Mouse (Mus musculus): ENCODE results near the gene Arhgap17.

The Arhgap17 gene

DNA sequence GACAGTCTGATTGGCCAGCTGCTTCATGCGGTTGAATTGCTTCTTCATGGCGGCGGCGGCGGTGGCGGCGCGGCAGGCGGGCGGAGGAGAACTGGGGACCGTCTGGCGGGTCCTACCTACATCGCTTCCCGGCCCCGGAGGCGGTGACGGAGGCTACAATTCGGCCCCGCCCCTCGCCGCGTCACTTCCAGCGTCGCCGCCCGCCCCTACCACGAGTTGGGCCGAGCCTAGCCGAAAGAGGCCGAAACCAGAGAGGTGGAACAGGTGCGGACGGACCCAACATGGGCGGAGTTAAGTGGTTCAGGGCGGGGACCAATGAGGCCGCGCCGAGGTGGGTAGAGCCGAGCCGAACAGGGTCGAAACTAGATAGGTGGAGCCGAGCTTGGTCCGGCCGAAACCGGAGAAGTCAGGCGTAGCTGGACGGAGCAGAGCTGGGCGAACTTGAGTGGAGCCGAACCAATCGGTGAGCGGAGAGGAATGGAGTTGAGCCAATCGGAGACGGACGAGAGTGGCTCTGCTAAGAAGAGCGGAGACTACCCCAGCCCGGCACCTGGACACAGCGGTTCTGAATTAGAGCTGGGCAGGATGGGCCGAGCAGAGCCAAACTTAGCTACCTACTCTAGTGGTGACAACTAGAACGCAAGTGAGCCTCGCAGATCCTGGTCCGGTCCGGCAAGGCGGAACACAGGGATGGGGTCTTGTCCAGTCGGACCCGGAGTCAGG is at the start of gene Arhgap17, which contains the start of gene Lcmt1:
Gene Arhgap17 (minus strand): TSS at position 157 of the 723 bp plus-strand sequence.
Gene Lcmt1 (plus strand): TSS at position 26 of the 723 bp plus-strand sequence.
- peak; percentile 100 for DNase-seq (ENCODE audit: low read depth, low spot score)

DNA sequence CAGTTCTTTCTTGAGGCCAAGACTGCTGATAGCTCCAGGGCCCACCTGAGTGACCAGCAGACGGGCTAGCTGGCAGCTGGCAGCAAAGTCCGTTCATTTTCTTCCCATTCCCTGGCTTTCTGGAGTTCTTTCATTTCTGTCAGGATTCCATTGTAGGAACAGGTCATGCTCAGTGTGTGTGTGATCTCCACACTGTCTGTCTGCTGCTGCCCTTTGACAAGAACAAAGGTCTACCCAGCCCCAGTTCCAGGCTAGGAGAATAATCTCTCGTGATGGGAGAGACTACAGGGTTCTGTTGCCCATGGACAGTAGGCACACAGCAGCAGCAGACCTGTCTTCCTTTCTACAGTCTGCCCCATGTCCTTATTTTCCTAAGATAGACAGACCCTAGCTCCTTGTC is 47.9 kb upstream of the Arhgap17 start:
- DNase-seq (ENCODE audit: low read depth, low spot score), result no peak

DNA sequence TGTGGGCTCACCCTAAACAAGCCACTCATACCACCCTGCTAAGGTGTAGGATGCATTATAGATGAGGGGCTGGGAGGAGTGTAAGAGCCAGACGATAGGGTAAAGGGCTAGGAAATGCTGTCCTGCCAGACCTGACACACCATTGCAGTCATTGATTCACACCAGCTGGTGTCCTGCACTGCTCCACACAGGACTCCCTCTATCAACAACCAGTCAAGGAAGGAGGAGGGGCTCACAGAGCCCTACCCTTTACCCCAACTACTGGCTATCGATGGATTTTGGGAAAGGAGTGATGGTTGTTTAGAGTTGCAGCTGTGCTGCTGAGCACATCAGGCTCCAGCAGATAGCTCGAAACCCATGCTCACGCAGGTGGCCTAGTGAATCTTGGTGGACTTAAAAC is 47.1 kb upstream of the Arhgap17 start:
- DNase-seq (ENCODE audit: low read depth, low spot score), result no peak

DNA sequence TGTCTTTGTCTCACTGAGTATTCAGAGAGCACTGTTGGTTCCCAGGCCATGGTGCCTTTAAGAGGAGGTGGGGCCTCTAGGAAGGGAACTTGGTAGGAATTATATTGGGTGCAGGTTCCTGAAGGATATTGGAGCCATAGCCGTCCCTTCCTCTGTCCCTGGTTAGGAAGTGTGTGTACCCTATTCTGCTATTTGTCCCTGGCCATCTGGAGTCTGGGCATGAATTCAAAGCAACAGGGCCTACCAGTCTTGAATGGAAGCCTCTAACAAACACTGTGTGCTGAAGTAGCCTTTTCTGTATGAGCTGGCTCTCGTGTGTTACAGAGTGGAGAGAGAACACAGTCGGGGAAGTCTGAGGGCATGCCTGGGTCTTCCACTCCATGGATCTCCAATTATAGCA is 42.4 kb upstream of the Arhgap17 start:
- no peak for DNase-seq (ENCODE audit: low read depth, low spot score)

DNA sequence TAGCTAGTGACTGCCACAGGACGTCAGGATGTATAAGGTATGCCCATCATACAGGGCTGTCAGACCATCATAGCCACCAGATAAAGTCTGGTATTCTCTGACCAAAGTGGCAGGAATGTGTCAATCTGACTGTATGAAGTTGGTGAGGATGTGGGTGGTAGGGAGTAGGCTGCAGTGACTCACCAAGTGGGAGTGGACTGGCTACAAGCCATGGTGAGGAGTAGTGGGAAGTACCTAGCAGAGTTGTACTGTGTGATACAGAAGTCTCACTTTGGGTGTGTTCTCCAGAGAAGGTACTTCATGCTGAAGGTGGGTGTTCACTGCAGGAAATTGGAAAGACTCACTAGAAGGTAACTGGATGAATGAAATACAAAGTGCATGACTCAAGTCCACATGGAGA is 41.4 kb upstream of the Arhgap17 start:
- no peak for DNase-seq (ENCODE audit: low read depth, low spot score)

DNA sequence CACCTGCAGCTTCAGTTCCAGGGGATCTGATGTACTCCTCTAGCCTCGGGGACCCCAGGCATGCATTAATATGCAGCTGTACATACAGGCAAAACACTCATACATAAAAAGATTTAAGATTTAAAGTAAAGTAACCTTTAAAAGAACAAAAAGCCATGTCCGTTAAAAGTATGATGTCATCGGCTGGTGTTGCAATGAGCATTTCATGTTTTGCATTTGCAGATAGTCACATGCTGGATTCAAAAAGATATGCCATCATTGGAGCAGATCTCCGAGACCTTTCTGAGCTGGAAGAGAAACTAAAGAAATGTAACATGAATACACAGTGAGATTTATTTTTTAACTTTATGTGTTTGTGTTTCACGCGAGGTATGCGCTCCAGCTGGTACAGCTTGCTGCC is 40.8 kb upstream of the Arhgap17 start:
- DNase-seq (ENCODE audit: low read depth, low spot score), result no peak

DNA sequence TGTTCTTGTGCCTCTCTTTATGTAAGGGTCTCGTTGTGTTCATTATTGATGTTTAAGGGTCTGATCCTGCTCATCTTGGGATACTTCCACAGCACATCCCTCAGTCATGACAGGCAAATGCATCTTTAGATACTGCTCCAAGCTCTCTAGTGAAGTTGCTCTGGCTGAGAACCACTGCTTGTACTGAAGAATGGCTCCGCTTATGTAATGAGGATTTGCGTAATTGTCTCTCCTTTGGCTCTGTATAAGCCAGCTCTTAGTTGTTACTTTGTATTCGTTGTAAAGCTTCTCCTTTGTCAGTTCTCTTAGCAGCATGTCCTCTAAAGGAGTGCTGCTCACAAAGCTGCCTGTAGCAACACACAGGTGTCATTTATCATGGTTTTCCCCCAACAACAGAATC is 37.3 kb upstream of the Arhgap17 start:
- DNase-seq (ENCODE audit: low read depth, low spot score), result no peak

DNA sequence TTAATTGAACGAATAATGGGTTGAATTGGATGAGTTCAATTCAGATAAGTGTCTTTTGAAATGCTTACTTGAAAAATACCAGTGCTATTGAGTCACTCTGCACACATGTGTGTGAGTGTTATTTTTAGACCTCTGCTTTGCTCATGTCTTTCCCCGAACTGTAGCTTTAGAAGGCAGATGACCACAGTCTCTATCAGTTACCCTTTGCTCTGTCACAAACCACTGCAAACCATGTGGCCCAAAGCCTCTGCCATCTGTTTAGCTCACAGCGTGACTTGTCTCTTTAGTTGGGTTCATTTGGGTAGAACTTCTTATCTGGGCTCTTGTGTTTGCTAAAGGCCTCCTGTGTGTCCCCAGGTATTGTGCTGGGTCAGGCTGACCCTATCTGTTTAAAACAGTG is 35.9 kb upstream of the Arhgap17 start:
- DNase-seq (ENCODE audit: low read depth, low spot score), result no peak

DNA sequence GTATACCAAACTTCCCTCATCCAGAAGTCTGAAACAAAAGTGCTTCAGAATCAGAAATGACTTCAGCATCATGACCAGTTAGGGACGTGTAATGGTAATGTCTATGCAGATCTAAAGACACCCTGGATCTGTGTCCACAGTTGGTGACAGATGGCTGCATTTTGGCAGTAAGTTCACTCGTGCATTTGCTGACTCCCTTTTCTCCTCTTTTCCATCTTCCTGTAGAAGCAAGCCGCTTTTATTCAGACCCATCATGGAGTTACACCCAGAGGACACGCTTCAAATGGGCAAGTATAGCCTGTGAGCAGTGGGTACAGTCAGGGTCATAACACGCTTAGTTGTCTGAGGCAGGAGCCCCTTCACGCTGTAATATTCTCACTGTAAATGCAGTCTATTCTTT is 34.5 kb upstream of the Arhgap17 start:
- DNase-seq (ENCODE audit: low read depth, low spot score), result no peak

DNA sequence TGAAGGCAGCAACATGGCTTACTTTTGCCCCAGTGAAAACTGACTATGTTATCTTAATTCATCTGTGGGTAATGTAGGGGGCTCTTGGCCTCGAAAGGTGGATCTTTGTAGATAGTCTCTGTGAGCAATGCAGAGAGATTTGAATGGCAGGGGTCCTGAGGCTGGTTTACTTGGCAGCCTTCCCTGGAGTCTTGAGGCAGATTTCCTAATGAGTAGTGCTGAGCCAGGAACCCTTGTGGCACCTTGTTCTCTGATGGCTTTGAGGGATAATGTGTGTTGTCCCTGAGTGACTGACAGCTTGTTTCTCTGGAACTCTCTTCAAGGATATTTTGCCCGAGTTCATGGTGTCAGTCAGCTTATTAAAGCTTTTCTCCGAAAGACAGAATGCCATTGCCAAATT is 31.4 kb upstream of the Arhgap17 start:
- DNase-seq (ENCODE audit: low read depth, low spot score), result no peak

DNA sequence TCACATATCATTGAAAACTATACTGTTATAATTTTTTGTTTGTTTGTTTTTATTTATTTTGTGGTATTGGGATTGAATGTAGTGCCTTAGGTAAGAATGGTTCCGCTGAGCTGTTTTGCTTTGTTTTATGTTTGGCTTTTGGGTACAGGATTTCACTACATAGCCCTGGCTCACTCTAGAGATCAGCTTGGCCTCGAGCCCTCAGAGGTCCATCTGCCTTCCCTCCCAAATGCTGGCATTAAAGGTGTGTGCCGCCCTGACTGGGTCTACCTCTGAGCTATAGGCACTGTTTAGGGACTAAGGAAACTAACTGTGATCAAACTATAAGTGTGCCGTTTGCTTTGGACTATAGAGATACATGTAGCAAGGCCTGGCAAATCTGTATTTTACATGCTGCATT is 29.6 kb upstream of the Arhgap17 start:
- no peak for DNase-seq (ENCODE audit: low read depth, low spot score)

DNA sequence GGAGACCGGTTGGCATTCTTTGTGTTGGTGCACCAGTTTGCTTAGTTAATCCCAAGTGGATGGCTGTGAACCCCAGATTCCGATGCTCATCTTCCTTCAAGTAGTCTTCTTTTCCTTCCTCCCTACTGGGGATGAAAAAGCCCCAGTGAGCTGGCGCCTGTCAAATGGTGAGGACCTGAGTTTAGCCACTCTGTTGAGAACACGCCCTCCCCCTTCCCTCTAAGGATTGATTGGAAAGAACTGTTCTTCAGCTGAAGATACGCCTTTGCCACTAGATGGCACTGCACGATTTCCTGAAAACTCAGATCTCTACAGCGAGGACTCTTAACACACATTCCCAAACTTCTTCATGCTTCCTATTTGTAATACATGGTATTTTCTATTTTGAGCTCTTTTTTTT is 29.1 kb upstream of the Arhgap17 start:
- peak; percentile 89 for DNase-seq (ENCODE audit: low read depth, low spot score)

DNA sequence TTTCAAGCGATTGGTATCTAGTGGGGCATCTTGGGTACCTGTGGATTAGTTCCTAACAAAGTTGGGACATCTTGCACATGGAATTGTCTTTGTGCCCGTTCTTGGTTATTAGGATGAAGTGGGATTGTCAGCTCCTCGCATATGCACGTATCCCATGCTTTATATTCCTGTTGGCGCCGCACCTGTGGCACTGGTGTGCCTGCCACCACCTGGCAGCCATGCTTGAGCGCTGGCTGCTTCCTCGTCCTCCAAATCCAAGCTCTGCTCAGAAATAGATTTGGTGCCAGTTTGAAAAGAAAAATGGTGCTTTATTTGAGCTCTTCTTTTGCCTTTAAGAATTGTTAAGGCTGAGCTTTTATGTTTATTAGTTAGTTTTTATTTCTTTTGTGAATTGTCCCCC is 28.2 kb upstream of the Arhgap17 start:
- DNase-seq (ENCODE audit: low read depth, low spot score), result no peak

DNA sequence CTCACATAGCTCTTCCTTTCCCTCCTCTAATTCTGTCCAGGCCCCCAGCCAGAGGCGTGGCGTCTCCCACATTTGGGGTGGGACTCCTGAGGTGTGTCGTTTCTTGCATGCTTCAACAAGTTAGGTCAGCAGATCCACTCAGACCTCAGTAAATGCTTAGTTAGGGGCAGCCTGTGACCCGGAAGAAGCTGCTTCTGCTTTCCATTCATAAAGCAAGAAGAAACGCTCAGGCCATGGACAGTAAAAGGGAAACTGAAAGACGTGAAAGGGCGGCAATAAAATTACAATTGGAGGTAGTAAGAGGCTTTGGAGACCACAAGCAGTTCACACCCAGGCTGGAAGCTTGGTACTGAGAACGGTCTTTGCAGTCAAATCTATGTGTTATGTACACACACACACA is 27.7 kb upstream of the Arhgap17 start:
- DNase-seq (ENCODE audit: low read depth, low spot score), result peak; percentile 41

DNA sequence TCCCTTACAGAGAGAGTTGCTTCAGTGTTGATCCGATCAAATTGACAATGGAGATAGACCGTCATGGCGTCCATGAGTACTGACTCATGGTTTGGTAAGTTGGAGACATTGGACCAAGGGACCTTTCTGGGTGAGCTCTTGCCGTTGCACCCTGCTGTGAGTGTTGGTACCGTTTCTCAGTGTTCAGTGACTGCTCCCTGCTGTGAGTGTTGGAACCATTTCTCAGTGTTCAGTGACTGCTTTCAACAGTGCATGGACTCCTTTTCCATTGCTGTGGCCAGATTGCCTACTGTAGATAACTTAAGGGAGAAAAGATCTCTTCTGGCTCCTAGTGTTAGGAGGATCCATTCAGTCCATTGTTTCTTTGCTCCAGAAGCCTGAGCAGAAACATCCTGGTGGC is 27.2 kb upstream of the Arhgap17 start:
- peak; percentile 33 for DNase-seq (ENCODE audit: low read depth, low spot score)

DNA sequence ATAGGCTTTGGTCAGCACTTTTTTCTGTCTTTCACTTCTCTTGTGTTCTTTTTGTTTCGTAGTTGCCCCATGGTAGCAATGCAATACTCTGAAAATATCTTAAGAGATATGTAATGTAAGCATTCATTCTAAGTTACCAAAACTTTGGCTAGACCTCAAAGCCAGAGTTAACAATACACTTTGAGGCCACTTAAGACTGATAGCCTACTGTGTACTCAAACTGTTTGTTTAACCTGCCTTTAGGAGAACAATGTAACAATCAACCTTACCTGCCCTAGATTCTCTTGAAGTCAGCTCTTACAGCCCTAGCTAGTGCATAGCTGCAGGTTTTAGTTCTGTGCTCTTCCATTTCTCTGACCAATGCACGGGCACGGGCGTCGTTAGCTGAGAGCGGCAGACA is 24.6 kb upstream of the Arhgap17 start:
- no peak for DNase-seq (ENCODE audit: low read depth, low spot score)

DNA sequence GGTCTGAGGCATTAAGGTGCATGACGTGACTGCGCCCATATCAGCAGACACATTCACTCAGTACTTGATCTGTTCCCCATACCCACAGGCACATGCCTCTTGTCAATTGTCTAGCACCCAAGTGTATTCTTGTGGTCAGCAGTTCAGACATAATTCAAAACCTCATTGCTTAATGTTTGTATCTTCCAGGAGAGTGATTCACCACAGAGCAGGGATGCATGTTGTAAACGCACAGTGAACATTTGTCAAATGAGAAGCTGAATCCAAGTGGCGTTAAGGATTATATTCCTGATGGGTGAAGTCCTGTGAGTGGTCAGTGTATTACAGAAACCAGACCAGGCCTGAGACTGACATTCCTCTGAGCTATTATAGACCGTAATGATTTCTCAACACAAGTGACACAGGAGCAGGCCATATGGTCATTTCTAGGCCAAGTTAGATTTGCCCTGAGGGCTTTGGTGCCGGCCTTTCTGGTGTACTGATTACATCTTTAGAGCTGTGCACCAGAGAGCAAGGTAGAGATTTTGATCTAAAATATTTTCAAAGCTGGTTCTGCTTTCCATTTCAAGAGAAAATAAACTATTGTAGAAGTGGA is 20.1 kb upstream of the Arhgap17 start:
- DNase-seq (ENCODE audit: low read depth, low spot score), result no peak

DNA sequence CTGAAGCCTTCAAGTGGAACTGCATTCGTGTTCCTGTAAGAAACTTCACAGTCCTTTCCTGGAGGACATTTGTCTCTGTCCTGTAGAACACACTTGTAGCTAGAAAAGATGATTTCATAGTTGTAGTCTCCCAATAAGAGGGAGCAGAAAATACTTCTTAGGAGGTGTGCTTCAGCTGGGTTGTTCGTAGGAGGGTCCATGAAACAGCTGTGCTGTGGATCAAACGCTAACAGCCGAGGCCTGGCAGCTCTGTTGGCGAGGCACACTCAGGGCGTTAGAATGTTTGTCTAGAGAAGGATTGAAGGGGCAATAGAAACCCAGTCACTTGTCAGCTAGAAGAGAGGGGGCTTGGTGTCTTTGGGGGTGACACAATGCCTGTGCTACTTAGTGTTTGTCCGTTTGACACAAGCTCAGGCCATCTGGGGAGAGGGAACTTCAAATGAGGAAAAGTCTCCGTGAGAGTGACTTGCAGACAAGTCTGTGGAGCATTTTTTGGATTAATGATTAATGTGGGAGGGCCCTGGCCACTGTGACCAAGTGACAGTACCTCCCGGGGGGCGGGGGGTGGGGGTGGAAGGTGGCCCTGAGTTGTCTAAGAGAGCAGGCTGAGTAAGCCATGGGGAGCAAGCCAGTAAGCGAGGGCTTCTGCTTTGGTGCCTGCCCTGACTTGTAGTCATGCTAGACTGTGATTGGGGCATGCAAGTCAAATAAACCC is 16.1 kb upstream of the Arhgap17 start:
- no peak for DNase-seq (ENCODE audit: low read depth, low spot score)

DNA sequence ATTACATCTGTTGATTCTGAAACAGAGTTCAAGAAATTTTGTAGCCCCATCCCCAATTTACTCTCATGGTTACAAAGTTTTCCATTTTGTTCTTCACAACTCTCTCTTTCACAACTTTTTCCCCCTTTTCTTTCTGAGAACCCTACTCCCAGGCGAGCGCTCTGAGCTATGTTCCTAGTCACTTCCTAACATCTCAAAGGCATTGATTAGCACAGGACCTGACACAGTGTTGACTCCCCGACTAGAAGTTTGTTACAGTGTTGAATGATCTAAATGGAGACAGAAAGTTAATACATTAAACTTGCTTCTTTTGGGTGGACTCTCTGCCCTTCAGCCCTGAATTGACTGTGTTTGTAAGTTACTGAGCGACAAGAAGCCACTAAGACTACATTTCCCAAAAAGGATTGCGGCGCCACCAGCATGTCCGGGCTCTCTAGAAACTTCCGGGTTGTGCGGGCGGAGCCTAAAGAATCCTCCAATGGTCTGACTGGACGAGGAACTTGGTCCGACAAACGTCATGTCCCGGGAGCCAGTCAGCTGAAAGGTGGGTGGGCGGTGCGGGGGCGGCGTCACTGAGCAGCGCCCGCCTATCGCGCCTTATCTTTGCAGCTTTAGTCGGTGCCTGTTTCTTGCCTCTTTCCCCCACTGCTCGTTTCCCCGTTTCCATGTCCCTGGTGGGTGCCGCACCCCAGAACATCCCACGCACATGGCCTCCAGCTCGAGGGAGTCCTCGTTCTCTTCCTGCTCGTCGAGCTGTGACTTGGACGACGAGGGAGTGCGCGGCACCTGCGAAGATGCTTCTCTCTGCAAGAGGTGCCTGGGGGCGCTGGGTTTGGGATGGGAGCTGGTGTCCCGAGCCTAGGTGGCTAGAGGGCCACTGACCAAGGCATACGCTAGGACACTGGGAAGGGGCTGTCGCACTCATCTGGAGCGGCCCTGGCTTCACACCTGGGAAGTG is 8.0 kb upstream of the Arhgap17 start:
- peak; percentile 98 for DNase-seq (ENCODE audit: low read depth, low spot score)

DNA sequence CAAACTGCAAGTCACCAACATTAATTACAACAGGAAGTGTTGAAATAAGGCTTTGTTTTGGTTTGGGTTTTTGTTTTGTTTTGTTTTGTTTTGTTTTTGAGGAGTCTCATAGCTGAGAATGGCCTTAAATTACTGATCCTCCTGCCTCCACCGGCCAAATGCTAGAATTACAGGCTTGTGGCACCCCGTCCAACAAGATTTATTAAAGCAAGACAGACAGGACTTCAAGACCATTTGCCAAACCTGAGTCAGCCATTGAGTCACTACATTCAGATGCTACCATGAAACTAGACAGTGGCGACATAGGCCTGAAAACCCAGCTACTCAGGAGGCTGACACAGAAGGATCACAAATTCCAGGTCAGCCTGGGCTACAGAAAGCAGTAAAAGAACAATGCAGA is 1.8 kb upstream of the Arhgap17 start:
- DNase-seq (ENCODE audit: low read depth, low spot score), result peak; percentile 70

DNA sequence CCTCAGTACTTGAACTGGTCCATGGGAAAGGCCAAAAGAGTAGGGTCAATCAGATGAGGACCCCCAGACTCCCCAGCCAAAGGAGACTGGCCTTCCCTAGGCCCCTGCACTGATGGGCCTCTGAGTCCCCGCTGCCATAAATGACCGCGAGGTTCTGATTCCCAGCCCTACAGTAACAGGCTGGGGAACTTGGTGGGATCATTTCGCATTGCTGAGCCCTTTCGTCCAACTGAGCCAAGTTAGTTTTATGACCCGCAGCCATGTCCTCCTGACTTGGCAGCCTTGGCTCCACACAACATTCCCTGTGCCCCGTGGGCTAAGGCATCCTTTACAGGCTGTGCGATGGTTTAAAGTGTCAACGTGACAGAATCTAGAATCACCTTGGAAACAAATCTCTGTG is 985 bp upstream of the Arhgap17 start:
- no peak for DNase-seq (ENCODE audit: low read depth, low spot score)
